Mouse (Mus musculus): ENCODE data around the gene Map4k4. TPM values are rescaled to one million over a fixed set of nuclear protein-coding genes. Genes with fewer than 3 reads are reported as not detected.

Map4k4 gene
- total RNA-seq (2015), result 13.3 and 19.2 TPM in 2 replicates
- total RNA-seq (2017), result 42.5 and 66.7 TPM in 2 replicates

DNA sequence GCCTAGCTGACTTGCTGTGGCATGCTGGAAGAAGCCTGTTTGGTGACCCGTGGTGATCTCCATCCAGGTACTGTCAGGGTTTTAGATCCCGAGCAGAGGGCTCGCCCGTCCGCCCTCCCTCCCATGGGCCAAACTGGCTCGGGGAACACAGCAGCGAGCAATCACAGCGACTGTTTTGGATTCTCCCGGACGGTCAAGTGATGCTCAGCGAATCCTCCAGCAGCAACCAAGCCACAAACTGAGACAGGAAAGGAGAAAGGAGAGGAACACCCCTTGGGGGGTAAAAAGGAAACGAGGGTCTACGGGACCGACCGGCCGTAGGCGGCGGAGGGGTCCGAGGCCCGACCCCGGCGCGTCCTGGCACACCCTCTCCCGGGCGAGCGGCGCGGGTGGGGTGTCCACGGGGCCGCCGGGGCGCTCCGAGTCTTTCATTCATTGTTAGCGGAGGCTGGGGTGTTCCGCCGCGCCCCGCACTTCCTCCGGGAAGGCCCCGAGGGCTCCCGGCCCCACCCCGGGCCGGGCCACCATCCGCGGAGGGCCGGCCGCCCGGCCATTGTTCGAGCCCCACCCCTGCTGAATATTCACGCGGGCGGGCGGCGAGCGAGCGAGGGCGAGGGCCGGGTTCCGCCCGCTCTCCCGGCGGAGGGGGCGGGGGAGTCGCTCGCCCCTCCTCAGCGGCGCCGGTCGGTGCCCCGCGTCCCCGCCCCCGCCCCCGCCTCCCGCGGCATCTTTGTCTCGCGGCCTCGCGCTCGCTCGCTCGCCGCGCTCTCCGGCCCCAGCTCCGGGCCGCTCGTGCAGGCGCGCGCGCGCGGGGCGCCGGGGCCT lies at the start of gene Map4k4:
TSS of gene Map4k4 (plus strand) at position 733 of the 825 bp plus-strand sequence.
- peak; percentile 26; the same call in 1 of the 2 replicates for ATAC-seq (replicated peaks; ENCODE audit: poor library complexity)

DNA sequence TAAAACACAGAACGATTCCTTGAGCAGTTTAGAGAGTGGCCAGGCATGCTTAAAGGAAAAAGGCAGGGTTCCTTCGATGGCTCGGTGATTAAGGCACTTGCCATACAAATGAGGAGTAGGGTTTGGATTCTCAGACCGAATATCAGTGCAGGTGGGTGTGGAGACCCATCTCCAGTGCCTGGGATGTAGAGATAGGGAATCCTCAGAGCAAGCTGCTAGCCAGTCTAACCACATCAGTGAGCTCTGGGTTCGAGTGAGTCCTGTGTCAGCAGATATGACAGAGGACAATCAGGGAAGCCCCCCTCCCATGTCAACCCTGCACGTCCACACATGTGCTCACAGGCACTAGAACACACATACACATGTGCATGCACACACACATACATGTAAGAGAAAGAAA lies 44.8 kb upstream of the Map4k4 start:
- ATAC-seq (replicated peaks; ENCODE audit: poor library complexity), result peak; percentile 60

DNA sequence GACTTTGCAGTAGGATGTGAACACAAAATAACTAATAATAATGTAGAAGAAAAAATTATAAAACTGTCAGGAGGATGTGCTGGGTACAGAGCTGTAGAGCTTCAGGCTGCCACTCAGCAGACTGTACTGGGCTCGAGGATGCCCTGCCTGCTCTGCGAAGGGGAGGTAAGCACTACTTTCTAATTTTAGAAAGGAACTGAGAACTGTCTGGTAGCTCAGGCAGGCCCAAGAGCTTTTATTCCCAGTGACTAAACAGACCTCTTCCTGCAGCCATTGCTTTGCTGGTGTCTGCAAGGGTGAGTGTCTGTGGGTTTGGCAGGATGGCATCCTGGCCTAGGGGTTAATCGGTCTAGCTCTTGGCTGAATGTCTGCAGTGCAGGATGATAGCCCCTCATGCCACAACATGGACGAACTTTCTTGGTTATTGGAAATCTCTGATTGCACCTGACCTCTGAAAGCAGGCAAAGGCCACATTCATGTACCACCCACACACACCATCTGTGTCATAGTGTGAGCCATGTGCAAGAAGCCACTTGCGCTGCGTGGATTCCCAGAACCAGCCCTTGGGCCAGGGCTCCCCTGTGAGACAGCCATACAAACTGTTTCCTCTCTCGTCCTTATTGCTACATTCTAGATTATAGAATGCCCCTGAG lies 43.8 kb upstream of the Map4k4 start:
- ATAC-seq (replicated peaks; ENCODE audit: poor library complexity), result no peak

DNA sequence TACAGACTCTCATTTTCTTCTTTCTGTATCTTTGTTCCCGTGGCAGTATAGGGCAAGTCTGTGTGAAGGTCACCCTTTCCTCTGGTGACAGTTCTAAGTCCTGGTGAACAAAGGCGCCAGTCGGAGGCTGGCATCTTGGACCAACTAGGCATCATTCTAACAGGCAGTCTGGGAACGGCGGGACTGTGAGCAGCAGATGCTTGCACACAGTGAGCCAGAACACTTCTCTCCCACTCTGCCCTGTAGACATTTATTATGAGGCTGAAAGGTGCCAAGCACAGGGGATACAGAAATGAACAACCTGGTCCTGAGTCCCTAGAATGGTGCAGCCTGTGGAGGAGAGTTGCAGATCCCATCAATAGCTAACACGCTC lies 43.3 kb upstream of the Map4k4 start:
- no peak for ATAC-seq (replicated peaks; ENCODE audit: poor library complexity)

DNA sequence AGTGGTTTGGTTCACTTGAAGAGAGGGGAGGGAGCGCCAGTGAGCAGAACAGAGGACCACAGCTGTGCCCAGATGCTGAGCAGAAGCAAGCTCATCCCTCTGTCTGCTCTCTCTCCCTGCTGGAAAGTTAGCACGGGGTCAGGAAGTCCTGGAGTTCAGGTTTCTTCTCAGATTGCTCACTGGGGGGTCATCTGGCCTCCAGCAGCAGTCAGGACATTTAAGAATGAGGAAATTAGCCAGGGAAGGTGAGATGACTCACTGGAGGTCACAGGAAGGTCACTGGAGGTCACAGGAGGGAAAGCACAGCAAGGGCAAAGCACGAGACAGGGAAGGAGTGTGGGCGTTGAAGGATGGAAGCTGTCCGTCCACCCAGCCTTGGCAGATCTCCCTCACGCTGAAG lies 41.5 kb upstream of the Map4k4 start:
- ATAC-seq (replicated peaks; ENCODE audit: poor library complexity), result no peak

DNA sequence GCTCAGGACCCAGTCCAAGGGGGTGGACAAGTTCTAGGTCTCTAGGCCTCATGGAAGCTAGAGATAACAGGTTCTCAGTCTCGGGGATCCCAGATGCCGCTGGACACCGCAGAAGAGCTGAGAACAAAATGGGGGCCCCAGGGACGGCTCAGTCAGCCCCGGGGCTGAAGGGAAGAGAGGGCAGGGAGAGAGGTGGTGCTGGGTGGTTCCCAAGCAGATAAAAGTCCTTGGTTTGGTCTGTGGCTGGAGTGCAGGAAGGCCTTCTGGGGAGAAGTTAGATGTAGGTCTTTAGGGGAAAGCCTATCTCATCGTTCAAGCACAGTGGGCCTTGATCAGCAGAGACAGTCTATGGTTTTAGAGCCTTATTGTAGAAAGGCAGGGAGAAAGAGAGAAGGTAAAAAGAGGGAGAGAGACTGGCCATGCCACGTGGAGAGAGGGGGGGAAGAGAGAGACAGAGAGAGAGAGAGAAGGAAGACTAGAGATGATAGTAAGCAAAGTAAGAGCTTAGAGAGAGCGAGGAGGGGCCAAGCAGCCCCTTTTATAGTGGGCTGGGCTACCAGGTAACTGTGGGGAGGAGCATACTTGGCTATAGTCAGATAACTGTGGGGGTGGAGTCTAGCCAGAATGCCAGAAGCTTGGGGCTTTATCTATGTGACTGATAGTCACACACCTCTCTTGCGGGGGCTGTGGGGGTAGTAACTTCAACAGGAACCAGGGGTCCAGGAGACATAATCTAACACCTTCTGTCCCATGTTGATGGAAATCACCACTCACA lies 34.2 kb upstream of the Map4k4 start:
- ATAC-seq (replicated peaks; ENCODE audit: poor library complexity), result 0 out of 2 replicates have a peak, but pooled peaks have one; percentile 42

DNA sequence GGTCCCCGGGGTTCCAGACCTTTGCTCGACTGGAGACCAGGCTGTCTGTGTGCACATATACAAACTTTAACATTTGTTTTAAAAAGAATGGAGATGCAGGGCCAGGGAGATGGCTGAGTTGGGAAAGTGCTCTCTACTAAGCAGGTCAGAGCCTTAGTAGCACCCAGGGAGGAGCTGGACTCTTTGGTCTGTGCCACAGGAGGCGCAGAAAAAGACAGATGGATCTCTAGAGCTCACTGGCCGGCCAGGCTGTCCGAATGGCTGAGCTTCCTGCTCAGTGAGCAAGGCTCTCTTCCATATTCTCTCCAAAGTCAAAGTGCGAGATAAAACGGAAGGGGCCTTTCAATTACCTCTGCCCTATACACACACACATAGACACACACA lies 33.6 kb upstream of the Map4k4 start:
- ATAC-seq (replicated peaks; ENCODE audit: poor library complexity), result no peak

DNA sequence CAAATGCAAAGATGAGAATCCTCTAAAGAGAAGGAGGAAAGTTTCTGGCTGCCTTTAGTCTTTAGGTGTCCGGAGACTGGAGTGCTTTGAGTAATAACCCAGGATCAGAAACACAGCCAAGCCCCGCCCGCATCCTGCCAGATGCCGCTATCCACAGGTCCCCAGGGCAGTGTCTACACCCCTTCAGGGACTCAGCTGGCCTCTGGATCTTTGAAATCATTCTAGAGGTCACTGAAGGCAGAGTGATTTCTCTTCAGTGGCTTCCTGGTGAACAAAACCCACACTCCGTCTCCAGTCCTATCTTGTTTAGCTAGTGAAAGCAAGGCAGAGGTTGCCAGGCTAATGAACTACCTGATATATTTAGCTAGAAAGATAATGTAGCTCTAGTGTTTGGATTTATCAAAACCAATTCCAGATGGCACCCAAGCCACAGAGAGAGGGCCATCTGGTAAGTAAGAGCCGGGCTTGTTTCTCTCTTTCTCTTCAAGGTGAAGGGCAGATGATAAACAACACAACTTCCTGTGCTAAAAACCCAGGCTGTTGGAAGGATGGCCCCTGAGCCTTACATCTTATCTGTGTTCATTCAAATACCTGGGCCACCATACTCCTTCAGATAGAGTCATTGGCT lies 32.6 kb upstream of the Map4k4 start:
- ATAC-seq (replicated peaks; ENCODE audit: poor library complexity), result peak; percentile 57

DNA sequence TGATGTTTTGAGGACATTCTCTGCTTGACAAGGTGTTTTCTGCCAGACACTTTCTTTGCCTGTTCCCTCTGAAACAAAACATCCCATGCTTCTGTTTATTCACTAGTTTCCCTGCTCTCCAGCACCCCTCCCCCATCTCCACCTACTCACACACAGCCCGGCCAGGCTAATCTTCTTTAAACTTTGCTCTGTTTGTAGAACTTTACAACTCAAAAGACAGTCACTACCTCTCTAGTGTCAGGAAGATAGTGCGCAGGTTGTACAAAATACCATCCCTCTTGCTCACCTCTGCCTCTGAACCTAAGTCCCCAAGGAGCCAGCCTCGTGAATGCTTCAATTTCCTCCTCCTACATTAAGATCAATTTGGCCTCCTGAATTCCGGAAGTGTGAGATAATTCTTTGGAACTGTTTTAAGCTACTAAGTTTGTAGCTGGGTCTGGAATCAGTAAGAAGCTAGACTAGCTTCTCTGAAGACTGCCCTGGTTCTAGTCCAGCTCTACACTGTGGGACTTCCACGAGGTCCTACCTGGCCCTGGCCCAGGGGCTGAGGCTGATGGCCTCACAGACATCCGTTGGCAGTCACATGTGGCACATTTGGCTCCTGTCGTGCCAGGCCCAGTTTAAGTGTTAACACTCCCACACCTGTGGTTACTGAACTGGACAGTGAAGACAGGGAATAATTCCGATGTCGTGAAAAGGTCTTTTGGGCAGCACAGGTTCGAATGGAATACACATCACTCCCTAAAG lies 31.7 kb upstream of the Map4k4 start:
- ATAC-seq (replicated peaks; ENCODE audit: poor library complexity), result no peak

DNA sequence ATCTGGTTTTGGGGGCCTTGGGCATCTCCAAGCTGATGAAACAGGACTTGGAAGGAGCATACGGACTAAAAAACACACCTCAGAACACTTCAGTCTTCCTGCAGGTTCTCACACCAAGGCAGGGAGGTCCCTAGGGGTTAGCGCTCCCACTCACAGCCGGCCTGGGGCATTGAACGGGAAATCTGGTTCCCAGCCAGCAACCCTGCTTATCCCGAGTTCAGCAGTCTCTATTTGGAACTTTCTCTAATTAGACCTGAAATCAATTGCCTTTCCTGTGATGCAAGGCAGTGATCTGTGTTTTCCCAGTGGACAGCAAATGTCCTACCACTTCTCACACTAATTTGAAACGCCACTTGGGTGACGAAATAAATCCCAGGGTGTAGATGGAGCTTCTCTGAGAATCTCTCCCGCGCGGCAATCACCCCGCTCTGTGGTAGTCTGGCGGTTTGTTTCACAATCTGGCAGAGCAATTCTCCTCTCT lies 31.0 kb upstream of the Map4k4 start:
- no peak for ATAC-seq (replicated peaks; ENCODE audit: poor library complexity)

DNA sequence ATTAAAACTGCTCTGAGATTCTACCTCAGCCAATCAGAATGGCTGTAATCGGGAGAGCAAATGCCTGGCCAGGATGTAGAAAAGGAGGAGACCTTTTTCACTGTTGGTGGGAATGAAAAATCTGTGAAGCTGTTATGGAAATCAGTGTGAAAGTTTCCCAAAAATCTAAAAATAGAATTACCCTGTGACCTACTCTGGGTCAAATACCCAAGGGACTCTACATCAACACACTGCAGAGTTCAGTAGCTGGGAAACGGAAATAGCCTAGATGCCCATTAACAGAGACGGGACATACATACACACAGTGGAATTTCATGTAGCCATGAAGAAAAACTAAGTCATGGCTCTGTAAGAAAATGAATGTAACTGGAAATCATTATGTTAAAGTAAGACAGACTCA lies 22.7 kb upstream of the Map4k4 start:
- ATAC-seq (replicated peaks; ENCODE audit: poor library complexity), result no peak

DNA sequence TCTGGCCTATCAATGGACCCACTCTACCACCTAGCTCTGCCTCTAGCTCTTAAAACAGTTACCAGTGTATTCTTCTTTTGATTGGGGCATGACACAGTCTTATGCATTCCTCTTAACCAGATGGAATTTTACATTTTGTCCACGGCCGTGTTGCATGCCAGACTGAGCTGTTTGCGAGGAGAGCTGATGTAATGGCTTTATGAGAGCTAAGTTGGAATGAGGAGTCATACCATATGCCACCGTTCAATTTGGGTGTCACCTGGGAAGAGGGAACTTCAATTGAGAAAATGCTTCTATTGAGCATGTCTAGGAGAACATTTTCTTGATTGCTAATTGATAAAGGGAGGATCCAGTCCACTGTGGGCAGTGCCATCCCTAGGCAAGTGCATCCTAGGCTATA lies 18.2 kb upstream of the Map4k4 start:
- no peak for ATAC-seq (replicated peaks; ENCODE audit: poor library complexity)

DNA sequence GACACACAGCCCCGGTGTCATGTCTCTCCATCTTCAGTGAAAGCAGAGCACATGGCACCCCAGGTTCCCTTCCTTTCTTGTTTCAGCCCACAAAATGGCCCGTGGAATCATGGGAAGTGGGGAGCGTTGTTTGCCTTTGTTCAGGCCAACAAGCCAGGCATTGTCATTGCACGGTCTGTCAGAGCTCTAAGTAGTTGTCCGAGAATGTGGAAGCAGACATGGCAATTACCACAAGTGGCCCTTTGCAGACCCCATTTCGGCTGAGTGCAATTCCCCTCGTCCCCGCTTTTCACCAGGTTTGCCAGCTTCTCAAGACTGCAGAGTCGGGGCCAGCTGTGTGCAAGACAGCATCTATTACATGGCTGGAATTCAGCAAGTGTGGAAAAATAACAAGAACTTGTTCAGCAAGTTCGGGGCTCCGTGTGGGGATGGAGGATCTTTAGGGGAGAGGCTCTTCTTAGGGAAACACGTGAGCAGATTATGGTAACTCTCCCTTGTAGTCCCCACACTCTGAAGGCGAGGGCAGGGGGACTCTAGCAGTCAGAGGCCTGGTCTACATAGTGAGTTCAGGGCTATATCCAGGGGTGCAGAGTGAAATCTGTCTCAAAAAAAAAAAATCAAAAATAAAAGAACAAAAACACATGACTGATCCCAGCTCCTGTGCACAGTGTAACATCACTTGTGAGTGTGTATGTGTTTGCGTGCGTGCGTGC lies 15.8 kb upstream of the Map4k4 start:
- no peak for ATAC-seq (replicated peaks; ENCODE audit: poor library complexity)

DNA sequence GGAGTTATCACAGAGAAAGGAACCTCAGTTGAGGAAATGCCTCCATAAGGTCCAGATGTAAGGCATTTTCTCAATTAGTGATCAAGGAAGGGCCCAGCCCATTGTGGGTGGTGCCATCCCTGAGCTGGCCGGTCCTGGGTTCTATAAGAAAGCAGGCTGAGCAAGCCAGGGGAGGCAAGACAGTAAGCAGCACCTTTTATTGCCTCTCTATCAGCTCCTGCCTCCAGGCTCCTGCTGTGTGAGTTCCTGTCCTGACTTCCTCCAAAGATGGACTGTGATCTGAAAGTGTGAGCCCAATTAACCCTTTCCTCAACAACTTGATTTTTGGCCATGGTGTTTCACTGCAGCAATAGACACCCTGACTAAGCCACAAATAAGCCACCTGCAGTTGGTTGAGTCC lies 12.7 kb upstream of the Map4k4 start:
- no peak for ATAC-seq (replicated peaks; ENCODE audit: poor library complexity)

DNA sequence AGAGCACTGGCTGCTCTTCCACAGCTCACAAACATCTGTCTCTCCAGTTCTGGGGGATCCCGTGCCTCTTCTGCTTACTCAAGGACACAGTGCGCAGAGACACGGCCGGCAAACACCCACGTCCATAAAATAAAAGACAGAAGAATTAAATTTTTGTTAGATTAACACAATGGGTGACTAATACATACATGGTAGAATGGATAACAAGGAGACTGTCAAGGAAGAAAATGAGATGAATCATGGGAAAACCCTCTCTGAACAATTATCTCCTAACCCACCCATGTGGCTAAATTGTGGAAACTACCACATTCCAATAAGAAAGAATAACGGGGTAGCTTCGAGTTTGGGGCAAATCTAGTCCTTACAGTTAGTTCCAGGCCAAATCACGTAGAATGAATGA lies 11.3 kb upstream of the Map4k4 start:
- ATAC-seq (replicated peaks; ENCODE audit: poor library complexity), result no peak

DNA sequence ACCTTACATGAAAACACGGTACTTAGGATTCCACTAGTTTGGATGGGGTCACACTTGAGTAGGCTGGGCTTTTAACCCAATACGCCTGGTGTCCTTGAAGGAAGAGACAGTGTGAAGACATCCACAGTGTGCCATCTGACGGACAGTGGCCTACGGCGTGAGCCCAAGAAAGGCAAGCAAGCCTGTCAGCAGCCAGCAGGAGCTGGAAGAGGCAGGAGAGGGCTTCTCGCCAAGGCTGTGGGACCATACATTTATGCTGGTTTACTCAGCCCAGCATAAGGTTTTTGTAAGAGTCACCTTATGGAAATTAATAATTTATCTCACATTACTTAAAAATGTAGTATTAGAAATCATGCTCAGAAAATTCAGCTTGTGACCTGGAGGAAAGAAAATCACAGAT lies 10.7 kb upstream of the Map4k4 start:
- ATAC-seq (replicated peaks; ENCODE audit: poor library complexity), result no peak

DNA sequence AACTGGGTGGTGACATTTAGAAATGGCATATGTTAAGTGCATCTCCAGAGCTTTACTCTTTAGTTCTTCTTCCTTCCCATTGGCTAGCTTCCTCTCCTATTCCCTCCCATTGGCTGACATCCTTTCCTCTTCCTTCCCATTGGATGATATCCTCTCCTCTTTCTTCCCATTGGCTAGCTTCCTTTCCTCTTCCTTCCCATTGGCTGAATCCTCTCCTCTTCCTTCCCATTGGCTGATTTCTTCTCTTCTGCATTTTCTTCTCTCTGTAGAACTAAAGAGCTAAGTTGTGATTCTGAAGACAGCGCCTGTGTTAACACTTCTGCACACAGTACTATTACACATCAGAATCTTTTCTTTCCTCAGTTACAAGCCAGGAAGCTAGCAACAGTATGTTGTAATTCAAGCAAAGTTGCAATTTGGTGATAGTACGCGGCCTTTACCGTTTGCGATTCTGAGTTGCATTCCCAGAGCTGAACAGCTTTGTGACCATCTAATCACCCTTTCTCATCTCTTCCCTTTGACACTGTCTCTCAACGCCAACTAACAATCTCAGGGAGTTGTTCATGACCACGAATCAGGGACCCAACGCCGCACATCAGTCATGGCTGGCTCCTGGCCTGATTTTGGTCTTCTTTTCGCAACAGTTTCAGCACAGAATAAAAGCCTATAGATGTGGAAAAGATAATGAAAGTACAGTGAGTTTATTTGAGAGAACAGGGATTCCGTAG lies 7.4 kb upstream of the Map4k4 start:
- peak; percentile 44 for ATAC-seq (replicated peaks; ENCODE audit: poor library complexity)

DNA sequence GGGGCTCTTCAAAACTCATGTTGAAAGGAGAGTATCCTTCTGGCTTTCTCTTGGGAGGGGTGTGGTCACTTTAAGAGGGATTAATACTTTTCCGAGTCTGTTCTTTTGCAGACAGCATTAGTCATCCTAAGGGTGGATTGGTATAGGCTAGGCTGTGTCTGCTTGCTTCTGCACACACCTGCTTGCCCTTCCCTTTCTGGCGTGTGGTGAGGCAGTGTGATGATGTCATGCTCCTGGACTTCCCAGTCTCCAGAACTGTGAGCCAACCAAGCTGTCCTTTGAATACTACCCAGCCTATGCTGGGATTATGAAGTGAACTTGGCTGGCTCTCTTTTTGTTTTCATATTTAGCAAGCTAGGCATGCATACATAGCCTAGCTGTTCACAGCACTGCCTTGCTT lies 5.6 kb upstream of the Map4k4 start:
- no peak for ATAC-seq (replicated peaks; ENCODE audit: poor library complexity)

DNA sequence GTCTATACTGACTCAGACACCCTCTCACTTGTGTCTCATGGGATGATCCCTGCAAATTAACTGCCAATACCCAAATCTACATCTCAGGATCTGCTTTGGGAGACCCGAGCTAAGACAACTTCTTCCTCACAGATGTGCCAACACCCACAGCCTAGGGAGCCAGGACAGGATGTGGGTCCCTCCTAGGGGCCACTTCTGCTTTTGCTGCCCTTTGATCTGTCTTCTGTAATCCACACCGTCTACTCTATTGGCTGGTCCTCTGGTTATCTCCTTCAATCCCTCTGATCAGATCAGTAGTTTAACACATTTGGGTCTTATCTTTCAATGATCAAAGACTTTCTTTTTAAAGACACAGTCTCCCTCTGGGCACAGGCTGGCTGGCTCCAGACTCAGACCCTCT lies 5.2 kb upstream of the Map4k4 start:
- ATAC-seq (replicated peaks; ENCODE audit: poor library complexity), result peak; percentile 71

All from megakaryocyte progenitor cell, adult 5-6 weeks (primary cell).